Mouse (Mus musculus): ENCODE measurements around the gene Cyb561. TPM values are rescaled to one million over a fixed set of nuclear protein-coding genes. Genes with fewer than 3 reads are reported as not detected.

Cyb561 gene
- 15.5 and 16.1 TPM in 2 replicates for polyA plus RNA-seq (2015; fragmentation: Nextera tagmentation; extraction: Ambion mirVana)

DNA sequence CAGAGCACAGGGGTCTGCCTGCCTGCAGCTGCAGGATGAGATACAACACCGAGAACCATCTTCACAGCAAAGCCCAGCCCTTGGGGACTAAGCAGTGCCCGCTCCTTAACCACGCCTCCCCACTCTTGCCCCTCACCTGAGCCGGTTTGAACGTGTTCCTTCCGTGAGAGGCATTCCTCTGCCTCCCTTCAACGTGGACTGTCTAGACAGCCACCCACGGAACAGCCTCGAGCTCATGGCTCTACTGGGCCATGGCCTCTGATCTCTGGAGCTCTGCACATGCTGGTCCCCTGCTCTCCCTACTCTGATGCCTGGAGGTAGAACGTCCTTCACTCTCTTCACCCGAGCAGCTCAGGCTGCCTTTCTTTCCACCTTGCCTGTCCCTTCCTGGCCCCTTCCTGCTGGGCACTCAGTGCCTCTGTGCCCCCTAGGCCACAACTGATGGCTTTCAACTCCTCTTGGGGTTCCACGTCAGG is at the start of gene Cyb561:
Gene Cyb561 (minus strand): TSS at position 426 of the 476 bp plus-strand sequence.
- Histone ChIP-seq H3K9ac (no peak within 1 kb of the TSS), H3K4me2 (no peak within 1 kb of the TSS), H3K9me3 (no peaks in the 10 kb centered on the region), H3K4me1 (peaks cover 17% of the 10 kb centered on the region), H3K36me3 (no peaks in the 10 kb centered on the region), H3K27ac (0 out of 2 replicates have a peak within 1 kb of the TSS, but pooled peaks have one; percentile 17), H3K27me3 (no peaks in the 10 kb centered on the region), H3K4me3 (no peak within 1 kb of the TSS)
- 69% methylated on average over 12 of the region's 12 CpGs for WGBS
- ATAC-seq (ENCODE audit: insufficient number of reproducible peaks, insufficient read depth, low FRiP score, low TSS enrichment, low read depth), result 0 out of 2 replicates have a peak, but pooled peaks have one; percentile 27

DNA sequence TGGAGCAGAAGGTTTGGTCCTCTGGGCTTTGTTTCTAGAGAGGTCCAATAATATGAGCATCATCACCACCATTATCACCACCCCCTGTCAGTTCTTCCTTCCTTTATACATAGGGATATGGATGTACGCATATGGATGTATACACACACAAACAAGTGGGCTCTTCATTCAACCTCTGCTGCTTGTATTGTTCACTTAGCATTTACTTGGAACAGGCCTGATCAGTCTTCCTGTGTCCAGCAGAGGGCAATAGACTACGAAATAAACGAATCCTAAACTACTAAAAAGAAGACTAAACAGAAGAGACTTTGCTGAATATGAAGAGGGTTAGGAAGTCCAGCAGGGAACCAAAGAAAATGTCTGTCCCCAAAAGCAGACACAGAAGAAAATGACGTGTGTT is 48.6 kb upstream of the Cyb561 start:
- H3K36me3 ChIP-seq, result no peaks in the 10 kb centered on the region
- H3K9ac ChIP-seq, result no peak overlapping the region
- no peaks in the 10 kb centered on the region for H3K4me1 ChIP-seq
- no peak for ATAC-seq (ENCODE audit: insufficient number of reproducible peaks, insufficient read depth, low FRiP score, low TSS enrichment, low read depth)
- H3K4me3 ChIP-seq, result no peak overlapping the region
- H3K4me2 ChIP-seq, result no peak overlapping the region
- 47% methylated on average over 4 of the region's 4 CpGs for WGBS
- H3K27me3 ChIP-seq, result no peaks in the 10 kb centered on the region
- no peak overlapping the region for H3K27ac ChIP-seq
- H3K9me3 ChIP-seq, result no peaks in the 10 kb centered on the region

DNA sequence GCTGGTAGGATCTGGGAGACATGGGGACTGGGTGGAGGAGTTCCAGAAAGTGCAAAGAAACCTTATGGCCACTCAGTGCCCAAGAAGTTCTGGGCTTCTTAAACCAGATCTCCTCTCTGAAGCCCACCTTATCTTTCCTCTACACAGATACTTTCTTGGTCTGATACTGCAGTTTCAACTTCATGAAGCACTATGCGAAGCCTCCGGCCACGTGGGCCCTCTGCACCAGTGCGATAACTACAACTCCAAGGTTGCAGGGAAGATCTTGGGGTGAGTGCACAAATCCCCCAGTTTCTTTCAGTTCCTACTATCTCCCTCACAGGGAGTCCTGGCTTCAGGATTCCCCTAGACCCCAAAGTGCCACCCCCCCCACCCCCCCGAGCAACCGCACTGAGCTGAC is 46.9 kb upstream of the Cyb561 start:
- Histone ChIP-seq H3K4me3 (no peak overlapping the region), H3K36me3 (no peaks in the 10 kb centered on the region), H3K9ac (no peak overlapping the region), H3K4me1 (no peaks in the 10 kb centered on the region), H3K27me3 (no peaks in the 10 kb centered on the region), H3K4me2 (no peak overlapping the region), H3K27ac (no peak overlapping the region), H3K9me3 (no peaks in the 10 kb centered on the region)
- WGBS, result 80% methylated on average over 6 of the region's 6 CpGs
- no peak for ATAC-seq (ENCODE audit: insufficient number of reproducible peaks, insufficient read depth, low FRiP score, low TSS enrichment, low read depth)

DNA sequence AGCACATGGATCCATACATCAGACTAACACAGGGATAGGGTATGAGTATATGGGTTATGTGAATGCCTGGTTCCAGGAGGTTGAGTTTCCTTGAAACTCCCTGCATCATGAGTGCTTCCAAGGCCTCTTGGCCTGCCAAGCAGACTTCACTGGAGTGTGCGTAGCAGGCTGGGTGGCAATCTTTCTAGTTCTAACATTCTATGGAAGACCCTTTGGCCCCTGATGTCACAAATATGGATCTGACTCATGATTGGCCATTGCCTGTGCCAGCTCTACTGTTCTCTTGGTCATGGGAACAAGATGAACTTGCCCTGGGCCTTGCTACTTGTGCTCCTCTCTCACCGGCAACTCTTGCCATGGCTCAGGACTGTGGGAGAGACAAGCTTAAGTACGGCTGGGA is 41.2 kb upstream of the Cyb561 start, which contains the start of gene Ace3:
Gene Ace3 (plus strand): TSS at position 301 of the 400 bp plus-strand sequence.
- Histone ChIP-seq H3K36me3 (no peaks in the 10 kb centered on the region), H3K27ac (no peak within 1 kb of the TSS), H3K4me2 (no peak within 1 kb of the TSS), H3K9me3 (no peaks in the 10 kb centered on the region), H3K4me1 (no peaks in the 10 kb centered on the region), H3K27me3 (no peaks in the 10 kb centered on the region), H3K4me3 (no peak within 1 kb of the TSS), H3K9ac (no peak within 1 kb of the TSS)
- no peak for ATAC-seq (ENCODE audit: insufficient number of reproducible peaks, insufficient read depth, low FRiP score, low TSS enrichment, low read depth)
- 95% methylated on average over 3 of the region's 3 CpGs for WGBS

DNA sequence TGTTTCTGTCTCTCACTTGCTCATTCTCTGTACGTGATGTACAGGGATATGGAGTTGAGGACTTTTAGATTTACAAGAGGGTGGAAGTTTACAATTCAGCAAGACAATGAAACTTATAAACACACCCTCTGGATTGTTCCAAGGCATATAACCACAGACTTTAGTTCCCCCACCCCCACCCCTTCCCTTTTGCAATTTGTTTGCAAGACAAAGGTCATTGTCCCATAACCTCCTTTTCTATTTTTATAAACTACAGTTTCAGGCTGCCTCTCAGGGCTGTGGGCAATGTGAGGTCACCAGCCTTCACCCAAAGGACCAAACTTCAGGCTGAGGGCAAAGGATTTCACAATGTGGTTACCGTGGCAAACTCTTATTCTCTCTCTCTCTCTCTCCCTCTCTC is 37.1 kb upstream of the Cyb561 start:
- no peak for ATAC-seq (ENCODE audit: insufficient number of reproducible peaks, insufficient read depth, low FRiP score, low TSS enrichment, low read depth)
- 68% methylated on average over 2 of the region's 2 CpGs for WGBS
- H3K4me2 ChIP-seq, result no peak overlapping the region
- H3K4me1 ChIP-seq, result no peaks in the 10 kb centered on the region
- no peaks in the 10 kb centered on the region for H3K36me3 ChIP-seq
- no peak overlapping the region for H3K27ac ChIP-seq
- H3K9ac ChIP-seq, result no peak overlapping the region
- no peaks in the 10 kb centered on the region for H3K27me3 ChIP-seq
- no peak overlapping the region for H3K4me3 ChIP-seq
- no peaks in the 10 kb centered on the region for H3K9me3 ChIP-seq

DNA sequence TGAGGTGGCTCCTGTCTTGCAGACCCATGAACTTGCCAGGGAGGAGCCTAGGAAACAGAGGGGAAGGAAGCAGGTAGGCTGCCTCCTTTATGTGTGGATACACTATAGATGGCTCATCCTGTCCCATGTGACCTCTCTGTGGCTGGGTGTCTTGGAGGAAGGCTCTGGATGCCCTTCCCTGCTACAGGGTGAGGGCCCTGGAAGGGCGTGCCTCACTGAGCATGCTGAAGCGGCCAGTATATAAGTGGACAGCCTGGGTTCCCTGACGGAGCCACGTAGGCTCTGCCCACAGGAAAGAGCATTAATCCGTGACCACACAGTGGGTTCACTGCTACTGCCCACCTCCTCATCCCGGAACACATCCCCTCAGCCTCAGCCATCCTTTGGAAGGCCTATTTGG is 36.3 kb upstream of the Cyb561 start:
- no peak overlapping the region for H3K27ac ChIP-seq
- no peak for ATAC-seq (ENCODE audit: insufficient number of reproducible peaks, insufficient read depth, low FRiP score, low TSS enrichment, low read depth)
- no peaks in the 10 kb centered on the region for H3K27me3 ChIP-seq
- no peaks in the 10 kb centered on the region for H3K36me3 ChIP-seq
- H3K4me2 ChIP-seq, result no peak overlapping the region
- WGBS, result 71% methylated on average over 6 of the region's 6 CpGs
- no peaks in the 10 kb centered on the region for H3K4me1 ChIP-seq
- no peak overlapping the region for H3K9ac ChIP-seq
- no peaks in the 10 kb centered on the region for H3K9me3 ChIP-seq
- H3K4me3 ChIP-seq, result no peak overlapping the region

DNA sequence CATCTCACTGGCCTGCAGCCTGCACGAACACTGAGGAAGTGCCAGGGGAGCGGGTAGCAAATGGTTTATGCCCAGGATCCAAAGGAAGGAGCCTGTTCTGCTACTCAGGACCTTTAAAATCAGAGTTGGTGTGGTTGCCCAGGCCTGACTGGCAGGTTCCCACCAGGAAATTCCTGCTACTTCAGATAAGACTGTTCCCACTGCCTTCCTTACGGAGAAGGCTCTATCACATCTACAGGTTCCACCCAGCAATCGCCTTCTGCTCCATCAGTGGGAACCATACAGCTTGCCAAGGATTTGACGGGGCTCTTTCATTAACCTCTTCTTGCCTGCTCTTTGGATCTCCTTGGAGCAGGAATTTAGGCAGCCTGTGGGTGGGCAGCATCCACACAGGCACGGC is 34.3 kb upstream of the Cyb561 start:
- Histone ChIP-seq H3K27me3 (no peaks in the 10 kb centered on the region), H3K4me2 (no peak overlapping the region), H3K27ac (no peak overlapping the region), H3K9me3 (no peaks in the 10 kb centered on the region), H3K4me3 (no peak overlapping the region), H3K4me1 (no peaks in the 10 kb centered on the region), H3K9ac (no peak overlapping the region), H3K36me3 (no peaks in the 10 kb centered on the region)
- 73% methylated on average over 6 of the region's 6 CpGs for WGBS
- ATAC-seq (ENCODE audit: insufficient number of reproducible peaks, insufficient read depth, low FRiP score, low TSS enrichment, low read depth), result no peak

DNA sequence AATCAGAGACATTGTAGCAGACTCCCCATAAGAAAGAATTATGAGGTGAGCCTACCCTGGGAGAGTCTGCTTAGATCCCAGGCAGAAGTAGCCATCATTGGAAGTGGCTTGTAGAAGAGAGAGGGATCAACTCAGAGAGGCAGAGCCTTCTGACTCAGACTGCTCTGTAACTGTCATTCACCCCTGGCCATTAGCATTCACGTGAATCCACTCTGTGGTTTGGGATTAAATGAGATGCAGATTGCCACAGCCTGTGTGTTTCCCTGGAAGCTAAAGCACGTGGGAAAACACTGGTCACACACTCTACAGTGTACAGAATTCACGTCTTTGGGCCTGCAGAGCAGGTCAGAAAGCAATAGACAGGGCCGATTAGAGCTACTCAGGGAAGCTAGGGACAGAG is 31.3 kb upstream of the Cyb561 start:
- WGBS, result 53% methylated on average over 4 of the region's 4 CpGs
- Histone ChIP-seq H3K4me3 (no peak overlapping the region), H3K4me1 (no peaks in the 10 kb centered on the region), H3K9me3 (no peaks in the 10 kb centered on the region), H3K36me3 (no peaks in the 10 kb centered on the region), H3K27ac (no peak overlapping the region), H3K9ac (no peak overlapping the region), H3K27me3 (peaks cover under 1% of the 10 kb centered on the region; the same call in 1 of the 2 replicates), H3K4me2 (no peak overlapping the region)
- no peak for ATAC-seq (ENCODE audit: insufficient number of reproducible peaks, insufficient read depth, low FRiP score, low TSS enrichment, low read depth)

DNA sequence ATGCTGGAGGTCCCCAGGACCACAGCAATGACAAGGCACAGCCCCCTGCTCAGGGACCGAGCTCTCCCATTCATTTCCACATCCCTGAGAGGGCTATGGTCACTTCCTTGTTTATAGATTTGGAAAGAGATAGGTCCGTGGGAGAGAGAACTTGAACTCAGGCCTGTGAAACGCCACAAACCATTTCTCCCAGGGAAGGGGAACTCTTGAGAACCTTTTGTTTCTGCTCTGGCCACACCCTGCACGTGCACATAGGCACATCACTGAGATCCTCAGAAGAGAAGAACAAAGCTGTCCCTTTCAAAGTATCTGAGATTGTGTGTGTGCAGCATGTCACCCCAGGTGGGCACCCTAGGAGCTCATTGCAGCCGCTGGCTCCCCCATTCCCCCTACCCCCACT is 25.5 kb upstream of the Cyb561 start:
- 68% methylated on average over 5 of the region's 5 CpGs for WGBS
- H3K4me2 ChIP-seq, result no peak overlapping the region
- no peaks in the 10 kb centered on the region for H3K4me1 ChIP-seq
- H3K36me3 ChIP-seq, result no peaks in the 10 kb centered on the region
- H3K4me3 ChIP-seq, result no peak overlapping the region
- H3K27me3 ChIP-seq, result peaks cover 4% of the 10 kb centered on the region; the same call in 1 of the 2 replicates
- no peak for ATAC-seq (ENCODE audit: insufficient number of reproducible peaks, insufficient read depth, low FRiP score, low TSS enrichment, low read depth)
- H3K9me3 ChIP-seq, result no peaks in the 10 kb centered on the region
- no peak overlapping the region for H3K27ac ChIP-seq
- H3K9ac ChIP-seq, result no peak overlapping the region

DNA sequence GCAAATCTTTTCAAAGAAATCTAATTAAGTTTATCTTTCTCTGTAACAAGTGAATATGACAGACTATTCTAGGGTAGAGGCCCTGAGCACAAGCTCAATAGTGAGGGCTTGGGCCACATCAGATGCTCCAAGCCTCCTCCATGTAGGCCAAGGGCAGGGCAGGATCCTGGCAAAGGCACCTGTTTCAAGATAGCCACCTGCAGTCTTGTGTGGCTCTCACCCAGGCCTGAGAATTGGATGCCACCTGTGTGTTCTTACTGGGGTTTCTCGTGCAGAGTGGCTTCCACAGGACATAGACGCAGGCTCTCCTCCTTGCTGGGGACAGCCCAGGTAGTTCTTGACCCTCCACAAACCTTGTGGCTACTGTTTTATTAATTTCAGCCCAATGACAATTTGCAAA is 25.1 kb upstream of the Cyb561 start:
- ATAC-seq (ENCODE audit: insufficient number of reproducible peaks, insufficient read depth, low FRiP score, low TSS enrichment, low read depth), result no peak
- Histone ChIP-seq H3K9me3 (no peaks in the 10 kb centered on the region), H3K4me2 (no peak overlapping the region), H3K27me3 (peaks cover 4% of the 10 kb centered on the region; the same call in 1 of the 2 replicates), H3K27ac (no peak overlapping the region), H3K9ac (no peak overlapping the region), H3K36me3 (no peaks in the 10 kb centered on the region), H3K4me3 (no peak overlapping the region), H3K4me1 (no peaks in the 10 kb centered on the region)
- 87% methylated on average over 2 of the region's 2 CpGs for WGBS

DNA sequence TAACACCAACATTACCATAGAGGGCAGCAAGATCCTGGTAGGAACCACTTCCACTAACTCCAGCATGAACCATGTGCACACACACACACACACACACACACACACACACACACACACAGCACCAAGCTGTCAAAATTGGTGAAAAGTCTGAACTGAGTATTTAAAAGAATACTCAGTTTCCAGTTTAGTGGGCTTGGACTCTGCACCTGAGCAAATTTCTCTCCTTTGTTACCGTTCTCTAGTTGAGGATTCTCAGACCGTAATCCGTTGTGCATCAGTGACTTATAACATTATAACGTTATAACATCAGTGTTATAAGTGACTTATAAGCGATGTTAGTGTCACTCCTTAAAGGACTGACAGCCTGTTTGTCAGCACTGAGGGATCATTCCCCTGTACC is 22.5 kb upstream of the Cyb561 start:
- no peak overlapping the region for H3K4me2 ChIP-seq
- H3K4me1 ChIP-seq, result no peaks in the 10 kb centered on the region
- H3K27me3 ChIP-seq, result peaks cover 15% of the 10 kb centered on the region
- ATAC-seq (ENCODE audit: insufficient number of reproducible peaks, insufficient read depth, low FRiP score, low TSS enrichment, low read depth), result no peak
- no peaks in the 10 kb centered on the region for H3K36me3 ChIP-seq
- no peak overlapping the region for H3K27ac ChIP-seq
- no peak overlapping the region for H3K4me3 ChIP-seq
- H3K9ac ChIP-seq, result no peak overlapping the region
- H3K9me3 ChIP-seq, result no peaks in the 10 kb centered on the region
- WGBS, result 90% methylated on average over 5 of the region's 5 CpGs

DNA sequence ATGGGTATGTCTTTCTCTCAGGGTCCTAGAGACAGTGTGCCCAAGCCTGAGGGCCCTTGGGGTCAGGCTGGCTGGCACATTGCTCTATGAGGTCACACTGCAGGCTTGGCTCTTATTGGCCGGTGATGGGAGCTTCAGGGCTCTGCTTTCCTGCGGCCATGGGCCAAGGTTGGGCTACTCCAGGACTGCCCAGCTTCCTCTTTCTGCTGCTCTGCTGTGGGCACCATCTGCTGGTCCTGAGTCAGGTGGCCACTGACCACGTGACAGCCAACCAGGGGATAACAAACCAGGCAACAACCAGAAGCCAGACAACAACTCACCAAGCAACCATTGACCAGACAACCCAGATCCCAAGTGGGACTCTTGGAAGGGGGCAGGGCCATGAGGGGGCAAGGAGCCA is 21.9 kb upstream of the Cyb561 start:
- Histone ChIP-seq H3K27ac (no peak overlapping the region), H3K36me3 (no peaks in the 10 kb centered on the region), H3K9me3 (no peaks in the 10 kb centered on the region), H3K27me3 (peaks cover 20% of the 10 kb centered on the region), H3K9ac (no peak overlapping the region), H3K4me3 (no peak overlapping the region), H3K4me2 (no peak overlapping the region), H3K4me1 (no peaks in the 10 kb centered on the region)
- 78% methylated on average over 3 of the region's 3 CpGs for WGBS
- ATAC-seq (ENCODE audit: insufficient number of reproducible peaks, insufficient read depth, low FRiP score, low TSS enrichment, low read depth), result no peak
